Mouse (Mus musculus) C2C12 (cell line): ENCODE results near the gene Trub2. TPM values are rescaled to one million over a fixed set of nuclear protein-coding genes. Genes with fewer than 3 reads are reported as not detected.
"Not testable (repeated sequence)": the region's sequence is repeated elsewhere in the genome, so short reads cannot be mapped to it uniquely, and the experiment has no call there.

Source experiments
- H3K27me3 ChIP-seq: one replicate; pipeline ENCODE4 v1.6.1; 2011; ENCODE audit not compliant: control insufficient read depth, insufficient read depth, insufficient read length
- H3K36me3 ChIP-seq: one replicate; pipeline ENCODE4 v1.6.1; 2011; ENCODE audit not compliant: control insufficient read depth, insufficient read depth
- H3K4me3 ChIP-seq: one replicate; pipeline ENCODE4 v1.5.1; 2011; ENCODE audit warnings: mild to moderate bottlenecking, control low read depth; ENCODE audit not compliant: poor library complexity, insufficient read depth, severe bottlenecking
- H3K79me2 ChIP-seq: one replicate; pipeline ENCODE4 v1.6.1; 2011; ENCODE audit not compliant: control insufficient read depth, insufficient read depth
- H3K79me3 ChIP-seq: one replicate; pipeline ENCODE4 v1.6.1; 2011; ENCODE audit warnings: low read depth, control low read depth
- H3ac ChIP-seq: one replicate; pipeline ENCODE3; 2011; ENCODE audit warnings: low read depth; ENCODE audit not compliant: control insufficient read depth, insufficient read length
- CEBPB ChIP-seq: IDR thresholded peaks from one replicate; pipeline ENCODE4 v1.6.1; 2011; ENCODE audit warnings: low read depth, mild to moderate bottlenecking, control low read depth, moderate library complexity
- CTCF ChIP-seq: IDR thresholded peaks from one replicate; pipeline ENCODE4 v1.5.1; 2011; ENCODE audit not compliant: control insufficient read depth, insufficient read depth, insufficient read length
- FOSL1 ChIP-seq: IDR thresholded peaks from one replicate; pipeline ENCODE4 v1.8.0; 2011; ENCODE audit warnings: mild to moderate bottlenecking, low read length; ENCODE audit not compliant: poor library complexity, insufficient read depth, severe bottlenecking
- MAX ChIP-seq: IDR thresholded peaks from one replicate; pipeline ENCODE4 v1.6.1; 2011; ENCODE audit warnings: mild to moderate bottlenecking, control low read depth
- MYOD1 ChIP-seq: IDR thresholded peaks from one replicate; pipeline ENCODE4 v1.6.1; 2011; ENCODE audit warnings: low read depth; ENCODE audit not compliant: control insufficient read depth, insufficient read length
- MYOG ChIP-seq: IDR thresholded peaks from one replicate; pipeline ENCODE4 v1.6.1; 2011; ENCODE audit not compliant: control insufficient read depth, insufficient read length; ENCODE audit errors: extremely low read depth
- USF1 ChIP-seq: IDR thresholded peaks from one replicate; pipeline ENCODE4 v1.6.1; 2011; ENCODE audit warnings: low read depth, mild to moderate bottlenecking, control low read depth, moderate library complexity
- polyA plus RNA-seq: library from polyadenylated mRNA; unstranded; fragments of >200 nt; fragmentation: generic; extraction: Trizol; gene quantifications from one replicate; pipeline ENCODE4 v1.2.1, GENCODE M21; 2012; ENCODE audit warnings: missing spikeins

The Trub2 gene
- polyA plus RNA-seq, 1 experiment, result 55.0 TPM

- peak; percentile 69 for TF ChIP-seq MAX
- TF ChIP-seq FOSL1, result no peak
- TF ChIP-seq MYOG, result no peak
- TF ChIP-seq USF1, result peak; percentile 93
- Histone ChIP-seq H3ac (peak within 1 kb of the TSS; percentile 83), H3K79me2 (peaks cover 41% of the 10 kb centered on the region), H3K4me3 (peak within 1 kb of the TSS; percentile 77), H3K79me3 (peaks cover 27% of the 10 kb centered on the region), H3K36me3 (peaks cover 52% of the 10 kb centered on the region), H3K27me3 (no peaks in the 10 kb centered on the region)
Observed at GRCm38 (mm10) chr2:29787104-29787917, 991 bp downstream of the Trub2 start, which contains the start of gene Coq4. Coq4 (plus strand) TSS chr2:29787493.

- TF ChIP-seq MYOG (no peak), CTCF (no peak), MAX (no peak), MYOD1 (no peak), CEBPB (no peak), USF1 (no peak), FOSL1 (no peak)
- peaks cover 27% of the 10 kb centered on the region for H3K79me3 ChIP-seq
- peaks cover 41% of the 10 kb centered on the region for H3K79me2 ChIP-seq
- no peak overlapping the region for H3K4me3 ChIP-seq
- H3K27me3 ChIP-seq, result no peaks in the 10 kb centered on the region
- no peak overlapping the region for H3ac ChIP-seq
- H3K36me3 ChIP-seq, result peaks cover 72% of the 10 kb centered on the region
Observed at GRCm38 (mm10) chr2:29784290-29784689, 4.0 kb downstream of the Trub2 start.

GRCm38 (mm10) chr2:29781256-29781655 lies 7.0 kb downstream of the Trub2 start:
- Histone ChIP-seq H3K36me3 (peaks cover 92% of the 10 kb centered on the region), H3K79me2 (peaks cover 15% of the 10 kb centered on the region), H3K79me3 (peaks cover 12% of the 10 kb centered on the region)
- not testable (repeated sequence) for H3K4me3 ChIP-seq, H3K27me3 ChIP-seq, H3ac ChIP-seq

GRCm38 (mm10) chr2:29773323-29773722 lies 15.0 kb downstream of the Trub2 start:
- no peaks in the 10 kb centered on the region for H3K27me3 ChIP-seq
- no peaks in the 10 kb centered on the region for H3K79me3 ChIP-seq
- H3K36me3 ChIP-seq, result peaks cover 28% of the 10 kb centered on the region
- H3K79me2 ChIP-seq, result no peaks in the 10 kb centered on the region
- TF ChIP-seq FOSL1, result no peak
- no peak for TF ChIP-seq CEBPB
- TF ChIP-seq MYOG, result no peak
- TF ChIP-seq MYOD1, result no peak
- no peak for TF ChIP-seq MAX
- TF ChIP-seq CTCF, result no peak
- TF ChIP-seq USF1, result no peak
- no peak overlapping the region for H3ac ChIP-seq
- H3K4me3 ChIP-seq, result no peak overlapping the region

GRCm38 (mm10) chr2:29771611-29772461 lies 16.5 kb downstream of the Trub2 start:
- TF ChIP-seq CEBPB (peak; percentile 96), MYOG (no peak), FOSL1 (peak; percentile 12), CTCF (no peak), MAX (no peak)
- H3K79me2 ChIP-seq, result no peaks in the 10 kb centered on the region

GRCm38 (mm10) chr2:29770162-29770561 lies 18.1 kb downstream of the Trub2 start:
- no peaks in the 10 kb centered on the region for H3K79me2 ChIP-seq
- H3K4me3 ChIP-seq, result no peak overlapping the region

More at GRCm38 (mm10) chr2:29771611-29772461, 16.5 kb downstream of the Trub2 start:
- no peak overlapping the region for H3ac ChIP-seq
- H3K36me3 ChIP-seq, result peaks cover 13% of the 10 kb centered on the region
- H3K79me3 ChIP-seq, result no peaks in the 10 kb centered on the region
- peaks cover 2% of the 10 kb centered on the region for H3K27me3 ChIP-seq
- no peak overlapping the region for H3K4me3 ChIP-seq

More at GRCm38 (mm10) chr2:29770162-29770561, 18.1 kb downstream of the Trub2 start:
- H3K36me3 ChIP-seq, result peaks cover 8% of the 10 kb centered on the region
- TF ChIP-seq FOSL1, result no peak
- TF ChIP-seq MAX, result no peak
- no peak for TF ChIP-seq CEBPB
- no peak for TF ChIP-seq CTCF
- no peak for TF ChIP-seq MYOG
- TF ChIP-seq MYOD1, result no peak
- no peak for TF ChIP-seq USF1
- no peak overlapping the region for H3ac ChIP-seq
- peaks cover 11% of the 10 kb centered on the region for H3K27me3 ChIP-seq
- H3K79me3 ChIP-seq, result no peaks in the 10 kb centered on the region
